Mouse (Mus musculus) lung, adult 2 months (tissue): Measurements from ENCODE around the gene Ikzf1. TPM values are rescaled to one million over a fixed set of nuclear protein-coding genes. Genes with fewer than 3 reads are reported as not detected.

ENCODE experiments used
- DNase-seq: peaks from one replicate; pipeline ENCODE4 v3.0.0; 2022
- H3K4me1 ChIP-seq: fragments of 200-500 bp; 2 replicates; pipeline ENCODE4 v1.6.1; 2011; ENCODE audit warnings: low read length; ENCODE audit not compliant: control insufficient read depth, insufficient read depth
- H3K4me3 ChIP-seq: fragments of 200-500 bp; replicated peaks from 2 replicates; pipeline ENCODE3; 2011; ENCODE audit warnings: low read depth, mild to moderate bottlenecking, control low read depth, low read length; ENCODE audit errors: extremely low read depth
- CTCF ChIP-seq: fragments of 200-500 bp; IDR thresholded peaks from 2 replicates; pipeline ENCODE4 v1.5.1; 2011; ENCODE audit warnings: mild to moderate bottlenecking, low read length, control low read depth; ENCODE audit not compliant: insufficient read depth
- POLR2A ChIP-seq: fragments of 200-500 bp; IDR thresholded peaks from 2 replicates; pipeline ENCODE4 v1.6.1; 2011; ENCODE audit warnings: low read depth, mild to moderate bottlenecking, control low read depth, low read length, borderline replicate concordance; ENCODE audit errors: extremely low read depth
- WGBS: fragments of 180-500 bp; shearing (Covaris S2); methylation state at CpG from one replicate; pipeline ENCODE4 v1.1.7; 2018; 5-methylcytosine and 5-hydroxymethylcytosine counted together
- polyA plus RNA-seq: library from polyadenylated mRNA; depleted of rRNA; stranded (reverse); fragments of >200 nt; gene quantifications from 2 replicates; pipeline ENCODE4 v1.2.3, GENCODE M21; 2012

Ikzf1 gene
- polyA plus RNA-seq, 1 experiment, result 28.0 TPM

- no peaks in the 10 kb centered on the region for H3K4me1 ChIP-seq
- no peak for DNase-seq
- TF ChIP-seq POLR2A (no peak), CTCF (no peak)
- H3K4me3 ChIP-seq, result no peak overlapping the region
These were observed 9.7 kb upstream of the Ikzf1 start for GRCm38 (mm10) chr11:11675063-11675462.

GRCm38 (mm10) chr11:11676068-11676741 lies 8.6 kb upstream of the Ikzf1 start:
- TF ChIP-seq POLR2A (no peak), CTCF (no peak)
- Histone ChIP-seq H3K4me1 (no peaks in the 10 kb centered on the region), H3K4me3 (no peak overlapping the region)
- DNase-seq, result no peak
- 77% methylated on average over 9 of the region's 9 CpGs for WGBS

GRCm38 (mm10) chr11:11677165-11677564 lies 7.6 kb upstream of the Ikzf1 start:
- TF ChIP-seq CTCF, result no peak
- no peak for DNase-seq
- H3K4me1 ChIP-seq, result no peaks in the 10 kb centered on the region
- WGBS, result 80% methylated on average over 7 of the region's 7 CpGs
- no peak overlapping the region for H3K4me3 ChIP-seq

GRCm38 (mm10) chr11:11678972-11679371 lies 5.8 kb upstream of the Ikzf1 start:
- DNase-seq, result no peak
- H3K4me3 ChIP-seq, result no peak overlapping the region
- no peaks in the 10 kb centered on the region for H3K4me1 ChIP-seq
- TF ChIP-seq POLR2A, result no peak
- TF ChIP-seq CTCF, result no peak
- WGBS, result 51% methylated on average over 6 of the region's 6 CpGs

GRCm38 (mm10) chr11:11684056-11684929 lies 510 bp upstream of the Ikzf1 start:
- WGBS, result 67% methylated on average over 9 of the region's 9 CpGs
- Histone ChIP-seq H3K4me1 (no peaks in the 10 kb centered on the region), H3K4me3 (no peak overlapping the region)
- TF ChIP-seq CTCF (no peak), POLR2A (no peak)
- peak; percentile 28 for DNase-seq

- H3K4me1 ChIP-seq, result no peaks in the 10 kb centered on the region
- peak; percentile 68 for DNase-seq
- H3K4me3 ChIP-seq, result peak overlapping the region; percentile 76
- TF ChIP-seq POLR2A (no peak), CTCF (no peak)
- WGBS, result under 1% methylated on average over 62 of the region's 66 CpGs
These were observed 1.1 kb downstream of the Ikzf1 start for GRCm38 (mm10) chr11:11685853-11686395.

- 10% methylated on average over 16 of the region's 16 CpGs for WGBS
- Histone ChIP-seq H3K4me1 (no peaks in the 10 kb centered on the region), H3K4me3 (peak overlapping the region; percentile 76)
- DNase-seq, result no peak
- TF ChIP-seq CTCF (no peak), POLR2A (no peak)
These were observed 1.8 kb downstream of the Ikzf1 start for GRCm38 (mm10) chr11:11686569-11687051.

- no peak for DNase-seq
- whole genome bisulfite sequencing, result 73% methylated on average over 8 of the region's 8 CpGs
- H3K4me3 ChIP-seq, result peak overlapping the region; percentile 25
- TF ChIP-seq POLR2A (no peak), CTCF (no peak)
- H3K4me1 ChIP-seq, result no peaks in the 10 kb centered on the region; the same call in 1 of the 2 replicates
These were observed 2.9 kb downstream of the Ikzf1 start for GRCm38 (mm10) chr11:11687551-11688185.

- WGBS, result 71% methylated on average over 6 of the region's 6 CpGs
- no peak for TF ChIP-seq CTCF
- no peak for TF ChIP-seq POLR2A
- no peak for DNase-seq
- no peak overlapping the region for H3K4me3 ChIP-seq
- H3K4me1 ChIP-seq, result no peaks in the 10 kb centered on the region; the same call in 1 of the 2 replicates
These were observed 4.0 kb downstream of the Ikzf1 start for GRCm38 (mm10) chr11:11688766-11689330.
